Mouse (Mus musculus) G1E (cell line): ENCODE measurements around the gene Nup88.

ENCODE experiments used
- CTCF ChIP-seq: IDR thresholded peaks from 2 replicates; pipeline ENCODE4 v1.5.1; 2012; ENCODE audit warnings: low read depth, low read length, inconsistent platforms, mixed read lengths
- POLR2AphosphoS5 ChIP-seq: IDR thresholded peaks from 2 replicates; pipeline ENCODE4 v1.6.1; 2012; ENCODE audit warnings: low read depth, low read length, inconsistent platforms; ENCODE audit not compliant: insufficient replicate concordance

DNA sequence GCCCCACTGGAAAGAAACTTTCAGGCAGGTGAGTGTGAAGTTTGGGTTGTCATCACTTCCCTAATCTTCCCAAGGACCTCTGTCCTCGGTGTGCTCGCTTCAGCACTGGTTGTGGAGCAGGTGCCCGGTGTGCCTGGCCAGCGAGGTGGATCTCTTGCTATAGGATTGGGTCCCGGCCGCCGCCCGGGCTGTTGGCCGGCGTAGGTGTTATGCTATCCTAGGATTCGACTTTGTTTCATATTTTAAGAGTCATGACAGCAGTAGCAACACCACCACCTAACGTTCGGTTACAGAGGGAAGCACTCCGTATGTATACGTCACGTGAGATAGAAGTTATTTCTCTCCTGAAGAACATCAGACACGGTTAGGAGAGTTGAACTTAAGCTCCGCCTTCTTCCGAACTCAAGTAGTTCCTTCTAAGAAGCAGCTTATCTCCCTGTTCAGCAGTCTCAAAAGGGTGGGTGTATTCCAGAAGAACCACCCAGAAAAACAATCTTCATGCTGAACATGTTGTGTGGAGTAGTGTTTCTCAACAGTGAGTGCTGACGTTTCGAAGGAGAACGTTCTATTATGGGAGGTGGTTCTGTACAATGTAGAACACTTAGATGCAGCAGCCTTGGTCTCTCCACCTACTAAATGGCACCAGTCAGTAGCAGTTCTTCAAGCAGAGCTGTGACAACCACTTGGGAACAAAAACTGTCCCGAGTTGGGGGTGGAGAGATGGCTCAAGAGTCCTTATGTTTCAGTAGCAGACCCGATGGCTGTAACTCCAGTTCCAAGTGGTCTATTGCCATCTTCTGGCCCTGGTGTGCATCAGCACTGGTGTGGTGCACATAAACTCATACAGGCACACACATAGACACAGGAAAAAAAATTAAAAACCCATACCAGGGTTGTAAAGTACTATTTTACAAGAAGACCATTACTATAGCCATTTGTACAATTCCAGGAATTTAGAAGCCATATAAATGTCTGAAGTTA, 1.1 kb upstream of the Nup88 start:
- no peak for TF ChIP-seq POLR2AphosphoS5
- TF ChIP-seq CTCF: no peak
